Mouse (Mus musculus) midbrain, embryonic 15.5 days (tissue): ENCODE data around the gene Ren1. TPM values are rescaled to one million over a fixed set of nuclear protein-coding genes. Genes with fewer than 3 reads are reported as not detected.

ENCODE experiments used
- ATAC-seq: fragments of 200-750 bp; cut with Nextera tagmentation; replicated peaks from 2 replicates; pipeline ENCODE4 v1.8.0; 2017; ENCODE audit warnings: moderate TSS enrichment
- H3K27ac ChIP-seq: fragments of 300-500 bp; sonication (generic); 2 replicates; pipeline ENCODE4 v1.5.1; 2015; ENCODE audit warnings: mild to moderate bottlenecking, inconsistent platforms
- H3K27me3 ChIP-seq: fragments of 300-500 bp; sonication (generic); replicated peaks from 2 replicates; pipeline ENCODE4 v1.6.1; 2015; ENCODE audit warnings: inconsistent platforms
- H3K36me3 ChIP-seq: fragments of 300-500 bp; sonication (generic); replicated peaks from 2 replicates; pipeline ENCODE4 v1.6.1; 2015; ENCODE audit warnings: inconsistent platforms
- H3K4me1 ChIP-seq: fragments of 300-500 bp; sonication (generic); 2 replicates; pipeline ENCODE4 v1.6.1; 2015; ENCODE audit warnings: inconsistent platforms
- H3K4me2 ChIP-seq: fragments of 300-500 bp; sonication (generic); 2 replicates; pipeline ENCODE4 v1.6.1; 2015; ENCODE audit warnings: inconsistent platforms, mild to moderate bottlenecking, moderate library complexity
- H3K4me3 ChIP-seq: fragments of 300-500 bp; sonication (generic); 2 replicates; pipeline ENCODE4 v1.5.1; 2015; ENCODE audit warnings: mild to moderate bottlenecking, inconsistent platforms
- H3K9ac ChIP-seq: fragments of 300-500 bp; sonication (generic); 2 replicates; pipeline ENCODE4 v1.6.1; 2015; ENCODE audit warnings: mild to moderate bottlenecking, inconsistent platforms
- H3K9me3 ChIP-seq: fragments of 300-500 bp; sonication (generic); 2 replicates; pipeline ENCODE4 v1.6.1; 2016; ENCODE audit warnings: inconsistent platforms
- WGBS: fragments of 180-500 bp; shearing (Covaris S2); methylation state at CpG from one replicate; pipeline ENCODE4 v1.1.7; 2015; ENCODE audit warnings: mixed read lengths; 5-methylcytosine and 5-hydroxymethylcytosine counted together
- polyA plus RNA-seq: library from polyadenylated mRNA; unstranded; fragments of >200 nt; fragmentation: Nextera tagmentation; extraction: Ambion mirVana; gene quantifications from 2 replicates; pipeline ENCODE4 v1.2.1, GENCODE M21; 2015

Gene Ren1
- polyA plus RNA-seq, 1 experiment from 2014 or later = not detected

GRCm38 (mm10) chr1:133366951-133367605, 16.8 kb downstream of the Ren1 start:
- Histone ChIP-seq H3K9me3 (no peaks in the 10 kb centered on the region), H3K9ac (no peak overlapping the region), H3K27me3 (peaks cover 21% of the 10 kb centered on the region), H3K36me3 (no peaks in the 10 kb centered on the region), H3K4me1 (peaks cover 24% of the 10 kb centered on the region), H3K4me3 (no peak overlapping the region), H3K27ac (no peak overlapping the region), H3K4me2 (no peak overlapping the region)
- 56% methylated on average over 10 of the region's 10 CpGs for WGBS
- no peak for ATAC-seq

- WGBS = 6% methylated on average over 11 of the region's 11 CpGs
- 0 out of 2 replicates have a peak overlapping the region, but pooled peaks have one; percentile 18 for H3K9ac ChIP-seq
- peaks cover 21% of the 10 kb centered on the region for H3K27me3 ChIP-seq
- no peak for ATAC-seq
- H3K27ac ChIP-seq = no peak overlapping the region
- H3K36me3 ChIP-seq = no peaks in the 10 kb centered on the region
- H3K4me3 ChIP-seq = no peak overlapping the region
- no peaks in the 10 kb centered on the region for H3K9me3 ChIP-seq
- H3K4me1 ChIP-seq = peaks cover 24% of the 10 kb centered on the region
- no peak overlapping the region for H3K4me2 ChIP-seq
Measured at GRCm38 (mm10) chr1:133367606-133368488, 17.5 kb downstream of the Ren1 start.

- Histone ChIP-seq H3K9ac (no peak overlapping the region), H3K9me3 (no peaks in the 10 kb centered on the region), H3K36me3 (no peaks in the 10 kb centered on the region), H3K27me3 (peaks cover 21% of the 10 kb centered on the region), H3K4me3 (no peak overlapping the region), H3K4me2 (no peak overlapping the region), H3K27ac (no peak overlapping the region), H3K4me1 (peaks cover 24% of the 10 kb centered on the region)
- no peak for ATAC-seq
- WGBS = 64% methylated on average over 10 of the region's 10 CpGs
Measured at GRCm38 (mm10) chr1:133368644-133369043, 18.3 kb downstream of the Ren1 start.

GRCm38 (mm10) chr1:133370352-133370751, 20.0 kb downstream of the Ren1 start:
- ATAC-seq = no peak
- H3K4me2 ChIP-seq = no peak overlapping the region
- peaks cover 12% of the 10 kb centered on the region for H3K4me1 ChIP-seq
- no peak overlapping the region for H3K4me3 ChIP-seq
- no peaks in the 10 kb centered on the region for H3K36me3 ChIP-seq
- no peaks in the 10 kb centered on the region for H3K9me3 ChIP-seq
- H3K9ac ChIP-seq = no peak overlapping the region
- WGBS = 82% methylated on average over 4 of the region's 4 CpGs
- H3K27ac ChIP-seq = no peak overlapping the region
- H3K27me3 ChIP-seq = peaks cover 9% of the 10 kb centered on the region; the same call in 1 of the 2 replicates

GRCm38 (mm10) chr1:133371431-133371830, 21.1 kb downstream of the Ren1 start:
- Histone ChIP-seq H3K27me3 (0 out of 2 replicates have a peak, but pooled peaks cover 3% of the 10 kb centered on the region), H3K27ac (no peak overlapping the region), H3K9ac (no peak overlapping the region), H3K36me3 (no peaks in the 10 kb centered on the region), H3K4me2 (no peak overlapping the region), H3K4me1 (peaks cover 12% of the 10 kb centered on the region), H3K4me3 (no peak overlapping the region), H3K9me3 (no peaks in the 10 kb centered on the region)
- no peak for ATAC-seq
- 93% methylated on average over 6 of the region's 6 CpGs for WGBS

GRCm38 (mm10) chr1:133372113-133372512, 21.8 kb downstream of the Ren1 start:
- Histone ChIP-seq H3K9me3 (no peaks in the 10 kb centered on the region), H3K27ac (no peak overlapping the region), H3K4me2 (no peak overlapping the region), H3K4me3 (no peak overlapping the region), H3K9ac (no peak overlapping the region), H3K4me1 (peaks cover 12% of the 10 kb centered on the region), H3K27me3 (no peaks in the 10 kb centered on the region), H3K36me3 (no peaks in the 10 kb centered on the region)
- WGBS = 70% methylated on average over 8 of the region's 8 CpGs
- no peak for ATAC-seq

- ATAC-seq = no peak
- no peaks in the 10 kb centered on the region for H3K36me3 ChIP-seq
- no peak overlapping the region for H3K4me3 ChIP-seq
- H3K4me2 ChIP-seq = no peak overlapping the region
- no peaks in the 10 kb centered on the region for H3K9me3 ChIP-seq
- no peaks in the 10 kb centered on the region for H3K4me1 ChIP-seq
- 73% methylated on average over 10 of the region's 10 CpGs for WGBS
- H3K27me3 ChIP-seq = no peaks in the 10 kb centered on the region
- no peak overlapping the region for H3K27ac ChIP-seq
- no peak overlapping the region for H3K9ac ChIP-seq
Measured at GRCm38 (mm10) chr1:133375696-133376346, 25.5 kb downstream of the Ren1 start.

- Histone ChIP-seq H3K9ac (no peak overlapping the region), H3K27me3 (no peaks in the 10 kb centered on the region), H3K4me2 (no peak overlapping the region), H3K4me1 (peaks cover 5% of the 10 kb centered on the region), H3K27ac (no peak overlapping the region), H3K4me3 (no peak overlapping the region), H3K9me3 (no peaks in the 10 kb centered on the region), H3K36me3 (no peaks in the 10 kb centered on the region)
- ATAC-seq = no peak
- WGBS = 84% methylated on average over 5 of the region's 5 CpGs
Measured at GRCm38 (mm10) chr1:133377547-133377946, 27.2 kb downstream of the Ren1 start.

DNA sequence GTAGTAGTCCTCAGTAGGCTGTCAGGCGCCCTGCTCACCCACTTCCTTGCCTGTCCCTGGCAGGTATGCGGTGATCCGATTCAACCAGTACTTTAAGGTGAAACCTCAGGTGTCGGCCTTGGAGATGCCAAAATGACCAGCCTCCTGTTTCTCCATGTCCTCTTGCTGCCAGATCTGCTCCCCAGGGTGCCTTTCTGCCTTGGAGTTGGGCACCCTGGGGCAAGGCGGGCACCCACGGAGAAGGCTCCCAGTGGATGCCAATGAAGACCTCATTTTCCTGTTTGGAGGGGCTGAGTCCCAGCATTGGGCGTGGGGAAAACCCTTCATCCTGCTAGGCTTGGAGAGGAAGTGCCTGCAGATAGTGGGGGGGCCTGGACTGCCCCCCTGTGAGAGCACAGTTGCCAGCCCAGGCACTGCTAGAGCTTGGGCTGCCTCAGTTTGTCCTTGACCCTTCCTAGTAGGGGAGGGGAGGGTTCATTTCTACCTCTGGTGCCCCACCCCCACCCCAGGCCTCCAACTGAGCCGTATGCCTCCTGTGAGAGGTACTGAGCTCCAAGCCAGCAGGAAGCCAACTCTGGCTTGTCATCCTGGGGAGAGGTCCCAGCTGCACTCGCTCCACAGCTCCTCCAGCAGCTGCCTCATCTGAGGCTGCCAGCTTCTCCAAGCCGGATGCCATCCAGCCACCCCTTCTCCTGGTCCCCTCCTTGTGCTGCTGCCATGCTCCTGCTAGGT, 29.1 kb downstream of the Ren1 start:
- no peak overlapping the region for H3K9ac ChIP-seq
- H3K9me3 ChIP-seq = no peaks in the 10 kb centered on the region
- H3K27ac ChIP-seq = no peak overlapping the region
- peaks cover 7% of the 10 kb centered on the region for H3K4me1 ChIP-seq
- H3K4me2 ChIP-seq = no peak overlapping the region
- 67% methylated on average over 10 of the region's 10 CpGs for WGBS
- no peaks in the 10 kb centered on the region for H3K36me3 ChIP-seq
- H3K4me3 ChIP-seq = no peak overlapping the region
- H3K27me3 ChIP-seq = no peaks in the 10 kb centered on the region
- ATAC-seq = no peak

- ATAC-seq = no peak
- H3K9ac ChIP-seq = no peak overlapping the region
- no peaks in the 10 kb centered on the region for H3K27me3 ChIP-seq
- no peak overlapping the region for H3K4me3 ChIP-seq
- no peak overlapping the region for H3K27ac ChIP-seq
- no peak overlapping the region for H3K4me2 ChIP-seq
- no peaks in the 10 kb centered on the region for H3K9me3 ChIP-seq
- 74% methylated on average over 3 of the region's 3 CpGs for WGBS
- H3K4me1 ChIP-seq = peaks cover 7% of the 10 kb centered on the region
- H3K36me3 ChIP-seq = no peaks in the 10 kb centered on the region
Measured at GRCm38 (mm10) chr1:133379986-133380320, 29.6 kb downstream of the Ren1 start.

- WGBS = 79% methylated on average over 14 of the region's 14 CpGs
- ATAC-seq = no peak
- Histone ChIP-seq H3K9me3 (no peaks in the 10 kb centered on the region), H3K9ac (no peak overlapping the region), H3K27me3 (no peaks in the 10 kb centered on the region), H3K4me1 (peaks cover 7% of the 10 kb centered on the region), H3K4me3 (no peak overlapping the region), H3K36me3 (no peaks in the 10 kb centered on the region), H3K4me2 (no peak overlapping the region), H3K27ac (no peak overlapping the region)
Measured at GRCm38 (mm10) chr1:133380347-133381065, 30.2 kb downstream of the Ren1 start.
